Mouse (Mus musculus): ENCODE measurements around the gene Zc3h10. TPM values are rescaled to one million over a fixed set of nuclear protein-coding genes. Genes with fewer than 3 reads are reported as not detected.

Gene Zc3h10
- polyA plus RNA-seq, 1 experiment, result 10.7 TPM

Other genes starting within 250 kb of the Zc3h10 start
- gene Il23a, start 249.0 kb downstream of the Zc3h10 start, polyA plus RNA-seq (2012; rRNA removed), result 0.12 TPM in 1 of 2 replicates, not detected in the other
- 16.7 and 28.0 TPM in 2 replicates for gene Pan2, start 244.4 kb downstream of the Zc3h10 start, polyA plus RNA-seq (2012; rRNA removed)
- gene Cnpy2, start 225.3 kb downstream of the Zc3h10 start, polyA plus RNA-seq (2012; rRNA removed), result 77.0 and 89.7 TPM in 2 replicates
- 361 and 585 TPM in 2 replicates for gene Cs, start 210.0 kb downstream of the Zc3h10 start, polyA plus RNA-seq (2012; rRNA removed)
- 22.0 and 27.1 TPM in 2 replicates for gene Coq10a, start 178.8 kb downstream of the Zc3h10 start, polyA plus RNA-seq (2012; rRNA removed)
- gene Ankrd52, start 170.7 kb downstream of the Zc3h10 start, polyA plus RNA-seq (2012; rRNA removed), result 17.6 and 22.9 TPM in 2 replicates
- gene Slc39a5, start 146.5 kb downstream of the Zc3h10 start, polyA plus RNA-seq (2012; rRNA removed), result 209 and 267 TPM in 2 replicates
- 35.6 and 39.4 TPM in 2 replicates for gene Nabp2, start 136.3 kb downstream of the Zc3h10 start, polyA plus RNA-seq (2012; rRNA removed)
- gene Rnf41, start 136.1 kb downstream of the Zc3h10 start, polyA plus RNA-seq (2012; rRNA removed), result 18.3 and 20.4 TPM in 2 replicates
- gene Smarcc2, start 88.5 kb downstream of the Zc3h10 start, polyA plus RNA-seq (2012; rRNA removed), result 43.3 and 67.4 TPM in 2 replicates
- gene Myl6, start 53.6 kb downstream of the Zc3h10 start, polyA plus RNA-seq (2012; rRNA removed), result 1,613 and 1,784 TPM in 2 replicates
- 1.1 and 1.4 TPM in 2 replicates for gene Myl6b, start 49.1 kb downstream of the Zc3h10 start, polyA plus RNA-seq (2012; rRNA removed)
- 32.4 TPM in 2 replicates for gene Esyt1, start 21.9 kb downstream of the Zc3h10 start, polyA plus RNA-seq (2012; rRNA removed)
- 2,450 and 2,465 TPM in 2 replicates for gene Rpl41, start 1.5 kb upstream of the Zc3h10 start, polyA plus RNA-seq (2012; rRNA removed)
- 29.3 and 31.2 TPM in 2 replicates for gene Pa2g4, start 18.2 kb upstream of the Zc3h10 start, polyA plus RNA-seq (2012; rRNA removed)
- 76.7 and 120 TPM in 2 replicates for gene Erbb3, start 41.9 kb upstream of the Zc3h10 start, polyA plus RNA-seq (2012; rRNA removed)
- 1,017 and 1,368 TPM in 2 replicates for gene Rps26, start 79.0 kb upstream of the Zc3h10 start, polyA plus RNA-seq (2012; rRNA removed)
- gene Ikzf4, start 98.2 kb upstream of the Zc3h10 start, polyA plus RNA-seq (2012; rRNA removed), result 0.69 and 1.1 TPM in 2 replicates
- 48.9 and 241 TPM in 2 replicates for gene Suox, start 126.3 kb upstream of the Zc3h10 start, polyA plus RNA-seq (2012; rRNA removed)
- gene Rab5b, start 148.5 kb upstream of the Zc3h10 start, polyA plus RNA-seq (2012; rRNA removed), result 45.2 and 53.9 TPM in 2 replicates
- gene Pmel, start 156.4 kb upstream of the Zc3h10 start, polyA plus RNA-seq (2012; rRNA removed), result 2.6 and 2.8 TPM in 2 replicates
- 25.9 and 27.0 TPM in 2 replicates for gene Cdk2, start 157.3 kb upstream of the Zc3h10 start, polyA plus RNA-seq (2012; rRNA removed)
- gene Dgka, start 197.1 kb upstream of the Zc3h10 start, polyA plus RNA-seq (2012; rRNA removed), result 88.1 and 115 TPM in 2 replicates
- 26.2 and 26.5 TPM in 2 replicates for gene Pym1, start 200.1 kb upstream of the Zc3h10 start, polyA plus RNA-seq (2012; rRNA removed)
- gene Mmp19, start 243.1 kb upstream of the Zc3h10 start, polyA plus RNA-seq (2012; rRNA removed), result 2.9 and 3.1 TPM in 2 replicates